Mouse (Mus musculus): ENCODE data around the gene Spata5.

The Spata5 gene

DNA sequence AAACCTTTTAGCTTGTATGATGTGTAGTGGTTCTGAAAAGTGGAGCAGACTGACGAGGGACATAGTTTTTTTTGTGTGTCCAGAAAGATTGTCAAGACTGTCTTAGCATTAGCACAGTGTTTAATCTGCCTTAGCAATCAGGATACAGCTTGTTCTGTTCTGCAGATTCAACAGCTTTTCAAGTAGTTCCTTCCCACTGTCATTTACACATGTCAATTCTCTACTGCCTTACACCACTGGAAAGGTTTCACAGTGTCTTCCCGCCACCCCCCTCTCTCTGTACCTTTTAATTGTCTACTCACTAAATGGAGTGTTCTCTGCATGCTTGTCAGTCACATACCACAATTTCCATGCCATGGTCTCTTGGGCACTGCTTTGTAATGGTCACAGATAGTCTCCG, 1.5 kb downstream of the Spata5 start:
- DNase-seq: no peak

DNA sequence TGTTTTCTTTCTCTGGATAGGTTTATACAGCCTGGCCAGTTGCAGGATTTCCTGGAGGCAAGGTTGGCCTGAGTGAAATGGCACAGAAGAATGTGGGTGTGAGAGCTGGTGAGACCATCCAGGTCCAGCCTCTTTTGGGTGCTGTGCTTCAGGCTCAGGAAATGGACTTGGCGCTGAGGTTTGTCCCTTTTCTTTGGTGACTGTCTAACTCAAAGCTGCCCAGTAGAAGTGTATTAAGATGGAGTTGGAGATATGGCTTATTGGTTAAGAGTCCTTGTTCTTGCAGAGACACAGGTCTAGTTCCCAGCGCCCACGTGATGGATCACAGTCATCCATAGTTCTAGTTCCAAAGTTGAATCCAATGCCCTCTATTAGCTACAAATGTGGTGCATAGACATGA, 6.4 kb downstream of the Spata5 start:
- DNase-seq: no peak

DNA sequence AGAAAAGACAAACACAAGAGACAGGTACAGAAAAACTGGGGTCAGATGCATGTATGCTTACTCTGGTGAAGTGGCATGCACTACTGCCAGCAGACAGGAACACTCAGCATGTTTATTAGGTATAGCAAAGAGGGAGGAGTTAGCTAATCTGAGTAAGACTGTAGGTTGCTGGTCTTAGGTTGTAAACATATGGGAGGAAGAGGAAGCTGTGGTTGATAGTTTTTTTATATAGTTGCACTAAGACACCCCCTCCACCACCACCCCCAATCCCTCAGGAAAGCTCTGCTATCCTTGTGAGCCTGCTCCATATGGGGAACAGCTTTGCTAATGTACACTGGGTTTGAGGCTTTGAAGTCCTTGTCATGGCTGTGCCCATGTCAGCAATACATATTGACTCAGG, 10.7 kb downstream of the Spata5 start:
- DNase-seq: no peak

DNA sequence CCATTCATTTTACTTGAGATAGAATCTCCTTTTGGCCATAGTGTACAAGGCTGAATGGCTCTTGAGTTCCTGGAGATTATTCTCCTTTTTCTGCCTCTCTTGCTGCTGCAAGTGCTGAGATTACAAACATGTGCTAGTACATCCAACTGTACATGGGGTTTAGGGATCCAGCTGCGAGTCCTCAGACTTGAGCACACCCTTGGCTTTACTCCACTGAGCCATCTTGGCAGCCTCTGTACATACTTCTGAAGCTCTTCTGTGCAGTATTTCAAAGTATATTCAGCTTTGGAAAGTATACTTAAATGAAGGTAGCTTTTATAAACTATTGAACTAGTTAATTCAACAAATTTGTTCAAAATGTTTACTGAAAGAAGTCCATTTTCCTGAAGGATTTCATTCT, 20.1 kb downstream of the Spata5 start:
- peak; percentile 38 for DNase-seq

DNA sequence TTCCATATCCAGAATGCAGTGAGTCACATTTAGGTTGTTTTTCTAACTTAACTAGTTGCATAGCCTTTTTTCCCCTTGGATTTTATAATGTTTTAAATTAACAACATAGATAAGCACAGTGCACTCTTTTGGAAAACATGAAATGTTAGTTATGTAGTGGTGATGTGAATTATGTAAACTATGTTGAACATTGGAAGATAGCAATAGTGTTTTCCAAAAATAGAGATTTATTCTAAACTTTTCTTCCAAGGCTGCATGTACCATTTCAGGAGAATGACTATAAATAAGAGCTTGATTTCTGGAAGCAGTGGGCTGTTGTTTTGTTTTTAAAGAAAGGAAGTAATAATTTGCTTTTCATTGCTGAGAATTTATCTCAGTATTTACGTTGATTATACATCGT, 23.7 kb downstream of the Spata5 start:
- no peak for DNase-seq

DNA sequence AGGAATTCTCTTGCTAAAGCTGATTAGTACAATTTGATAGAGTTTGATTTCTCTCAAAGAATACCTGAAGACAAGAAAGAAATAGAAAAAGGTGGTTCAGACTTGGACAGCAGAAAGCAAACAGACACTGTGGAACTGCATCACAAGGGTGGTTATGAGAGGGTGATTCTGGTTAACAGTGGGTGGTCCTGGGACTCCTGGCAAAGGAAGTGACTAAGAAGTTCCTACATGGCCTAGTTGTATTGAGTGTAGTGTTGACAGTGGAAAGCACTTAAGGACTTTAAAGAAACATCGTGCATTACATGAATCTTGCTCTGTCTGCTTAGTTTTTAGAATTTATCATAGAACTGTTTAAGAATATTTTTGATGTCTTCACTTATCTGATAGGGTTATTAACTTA, 36.3 kb downstream of the Spata5 start:
- DNase-seq: no peak

DNA sequence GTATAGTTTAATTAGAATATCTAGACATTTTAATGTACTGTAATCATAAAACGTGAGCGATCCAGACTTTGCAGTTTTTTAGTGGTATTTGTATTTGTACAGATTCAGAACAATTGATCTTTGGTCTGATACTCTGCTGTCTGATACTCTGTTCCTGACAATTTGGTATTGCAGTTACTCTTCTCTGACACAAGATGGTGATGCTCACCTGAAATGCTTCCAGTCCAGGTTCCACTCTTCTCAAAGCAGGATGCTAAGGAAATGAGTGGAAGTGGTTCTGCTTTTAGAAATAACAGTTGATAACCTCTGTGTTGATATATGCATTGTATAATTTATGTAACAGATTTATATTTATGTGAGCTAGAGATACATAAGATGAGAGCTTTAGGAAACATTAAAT, 48.5 kb downstream of the Spata5 start:
- DNase-seq: no peak

DNA sequence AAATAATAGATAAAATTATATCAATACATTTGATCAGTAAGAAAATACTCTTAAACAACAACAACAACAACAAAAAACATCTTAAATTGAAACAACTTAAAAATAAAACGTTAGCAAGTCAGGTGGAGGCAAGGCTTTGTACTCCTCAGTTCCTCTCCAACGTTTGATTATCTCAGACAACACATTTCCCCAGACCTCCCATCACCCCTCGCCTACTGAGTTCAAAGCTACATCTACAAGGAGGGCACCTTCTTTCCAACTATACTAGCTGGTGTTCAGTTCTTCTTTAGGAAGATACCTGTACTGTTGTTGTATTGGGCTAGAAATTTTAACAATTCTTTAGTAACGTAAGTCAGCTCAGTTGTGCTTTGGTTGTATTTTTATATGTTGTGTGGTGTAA, 49.7 kb downstream of the Spata5 start:
- DNase-seq: no peak

DNA sequence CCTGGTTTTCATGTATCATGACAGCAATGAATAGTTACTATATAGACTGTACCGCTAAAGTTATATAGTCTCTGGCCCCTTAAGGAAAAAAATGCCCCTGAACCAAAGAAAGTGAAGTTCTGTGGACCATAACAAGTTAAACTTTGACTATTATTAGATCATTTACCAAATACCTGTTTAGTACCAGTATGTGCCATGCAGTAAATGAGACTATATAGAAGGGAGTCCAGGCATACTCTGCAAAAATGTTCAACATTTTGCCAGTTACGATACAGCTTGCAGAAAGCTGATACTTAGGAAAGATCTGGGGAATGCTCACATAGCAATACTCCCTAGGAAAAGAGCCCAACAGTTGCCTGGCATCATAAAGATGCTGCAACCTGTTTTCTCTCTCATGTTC, 51.2 kb downstream of the Spata5 start:
- no peak for DNase-seq

DNA sequence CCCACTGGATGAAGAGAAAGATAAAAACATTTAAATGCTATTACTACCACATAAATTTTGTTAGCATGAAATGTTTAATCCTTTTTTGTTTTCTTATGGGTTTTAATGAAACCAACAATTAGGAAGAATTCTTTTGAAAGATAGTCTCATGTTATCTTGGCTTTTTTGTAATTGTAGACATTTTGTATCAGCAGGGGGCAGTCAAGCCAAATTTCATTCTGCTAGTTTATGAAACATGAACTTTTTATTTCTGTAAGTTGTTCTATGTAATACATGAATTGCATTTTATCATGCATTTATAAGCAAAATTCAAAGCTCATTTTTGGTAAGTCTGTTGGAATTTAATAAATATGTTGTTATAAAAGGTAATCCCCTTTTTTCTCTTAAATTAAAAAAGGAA, 52.8 kb downstream of the Spata5 start:
- DNase-seq: peak; percentile 52

DNA sequence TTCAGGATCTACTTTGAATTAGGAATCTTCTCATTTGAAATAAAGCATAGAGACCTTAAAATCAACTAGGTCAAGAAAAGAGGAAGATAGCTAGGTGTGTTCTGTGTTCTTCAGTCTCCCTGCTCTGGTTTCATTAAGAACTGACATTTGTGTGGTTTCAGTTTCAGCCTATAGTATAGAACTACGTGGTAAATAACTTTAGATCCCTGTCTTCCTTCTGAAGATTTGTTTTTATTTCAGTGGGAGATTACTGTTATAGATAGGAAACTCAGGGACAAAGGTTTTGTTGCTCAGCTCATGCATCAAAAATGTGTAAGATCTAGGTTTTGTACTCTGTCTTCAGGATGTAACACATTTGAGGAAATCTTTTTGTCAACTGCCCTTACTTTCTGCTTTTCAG, 56.8 kb downstream of the Spata5 start:
- no peak for DNase-seq

DNA sequence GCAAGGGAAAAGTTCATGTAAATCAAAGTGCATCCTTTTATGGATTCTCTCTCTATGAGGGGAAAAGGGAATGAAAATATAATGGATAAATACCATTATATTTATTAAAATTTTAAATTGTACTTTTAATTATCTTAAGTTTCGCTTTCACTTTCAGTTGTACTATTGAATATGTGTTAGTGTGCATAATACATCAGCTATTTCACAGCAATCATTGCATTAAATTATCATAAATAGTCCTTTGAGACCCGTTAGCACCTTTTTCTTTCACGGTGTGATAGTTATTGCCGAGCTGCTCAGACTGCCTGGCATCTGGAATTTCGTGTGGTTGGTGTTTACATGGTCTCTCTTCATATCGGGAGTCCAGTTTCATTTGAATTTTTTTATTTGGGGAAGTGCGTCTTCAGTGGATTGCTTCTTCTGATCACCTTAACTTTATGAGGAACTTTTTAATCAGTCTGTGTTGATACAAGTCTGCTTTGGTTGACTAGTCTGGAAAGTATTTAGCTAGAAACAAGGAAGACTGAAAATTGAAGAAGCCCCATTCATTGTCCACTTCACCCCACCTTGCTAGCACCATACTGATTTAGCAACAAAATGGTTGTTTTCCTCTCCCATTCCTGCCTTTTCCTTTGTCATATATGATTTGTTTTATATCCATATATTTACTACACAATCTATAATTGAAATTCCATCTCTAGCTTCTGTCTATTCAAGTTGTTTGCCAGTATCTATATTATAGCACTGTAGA, 57.9 kb downstream of the Spata5 start:
- no peak for DNase-seq

DNA sequence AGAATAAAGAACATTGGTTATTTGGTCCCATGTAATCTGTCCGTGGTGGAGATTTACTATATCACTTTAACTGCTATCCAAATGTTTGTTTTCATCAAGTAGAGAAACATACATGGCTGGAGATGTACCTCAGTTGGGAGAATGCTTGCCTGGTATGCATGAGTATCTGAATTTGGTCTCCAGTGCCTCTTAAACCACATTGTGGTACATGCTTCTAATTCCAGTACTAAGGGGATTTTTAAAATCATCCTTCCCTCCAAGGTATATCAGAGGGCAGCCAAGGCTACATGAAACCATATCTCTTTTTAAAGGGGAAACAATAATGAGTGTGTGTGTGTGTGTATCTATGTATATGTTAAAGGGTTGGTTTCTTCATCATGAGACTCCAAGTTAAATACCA, 60.1 kb downstream of the Spata5 start:
- DNase-seq: no peak

DNA sequence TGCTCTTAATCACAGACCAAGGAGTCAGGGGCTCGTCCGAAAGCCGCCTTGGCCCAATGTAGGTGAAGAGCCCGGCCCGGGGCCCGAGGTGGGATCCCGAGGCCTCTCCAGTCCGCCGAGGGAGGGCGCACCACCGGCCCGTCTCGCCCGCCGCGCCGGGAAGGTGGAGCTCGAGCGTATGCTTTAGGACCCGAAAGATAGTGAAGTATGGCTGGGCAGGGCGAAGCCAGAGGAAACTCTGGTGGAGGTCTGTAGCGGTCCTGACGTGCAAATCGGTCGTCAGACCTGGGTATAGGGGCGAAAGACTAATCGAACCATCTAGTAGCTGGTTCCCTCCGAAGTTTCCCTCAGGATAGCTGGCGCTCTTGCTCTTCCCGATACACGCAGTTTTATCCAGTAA, 61.6 kb downstream of the Spata5 start:
- DNase-seq: no peak

DNA sequence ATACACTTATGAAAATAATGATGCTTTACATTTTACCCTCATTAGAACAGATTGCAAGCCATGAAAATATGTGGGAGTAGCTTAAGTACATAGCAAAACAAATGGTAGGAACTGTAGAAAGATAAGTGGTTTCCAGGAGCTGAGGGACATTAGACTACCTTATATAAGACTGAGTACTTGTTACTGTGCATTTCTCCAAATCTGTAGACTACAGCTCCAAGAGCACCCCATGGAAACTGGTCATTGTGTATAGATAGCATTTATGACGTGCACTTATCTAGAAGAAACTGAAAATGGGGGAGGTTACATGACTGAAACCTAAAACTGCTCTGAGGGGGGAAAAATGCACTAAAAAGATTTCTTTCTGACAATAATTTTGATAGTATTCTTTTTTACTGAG, 63.0 kb downstream of the Spata5 start:
- DNase-seq: no peak

DNA sequence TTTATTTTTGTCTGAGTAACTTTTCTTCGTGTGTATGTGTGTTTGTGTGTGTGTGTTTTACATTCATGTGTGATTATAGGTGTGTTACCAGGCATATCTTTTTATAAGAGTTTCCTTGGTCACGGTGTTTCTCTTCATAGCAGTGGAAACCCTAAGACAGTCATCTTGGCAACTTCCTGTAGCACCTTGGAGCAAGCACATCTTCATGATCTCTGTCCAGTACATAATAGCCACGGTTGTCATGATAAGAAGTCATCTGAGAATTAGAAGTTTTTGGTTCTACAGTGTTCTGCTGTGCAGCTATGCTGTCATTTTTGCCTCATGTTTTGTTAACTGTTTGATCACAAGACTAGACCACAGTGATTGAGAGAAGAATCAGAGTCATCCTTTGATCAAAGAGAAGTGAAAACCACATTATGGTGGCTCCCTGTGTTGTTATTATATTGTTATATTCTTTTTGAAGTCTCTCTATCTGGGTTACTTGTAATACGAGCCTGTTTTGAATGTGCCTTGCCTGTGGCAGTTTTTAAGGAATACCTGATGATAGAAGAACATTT, 64.1 kb downstream of the Spata5 start:
- DNase-seq: no peak

DNA sequence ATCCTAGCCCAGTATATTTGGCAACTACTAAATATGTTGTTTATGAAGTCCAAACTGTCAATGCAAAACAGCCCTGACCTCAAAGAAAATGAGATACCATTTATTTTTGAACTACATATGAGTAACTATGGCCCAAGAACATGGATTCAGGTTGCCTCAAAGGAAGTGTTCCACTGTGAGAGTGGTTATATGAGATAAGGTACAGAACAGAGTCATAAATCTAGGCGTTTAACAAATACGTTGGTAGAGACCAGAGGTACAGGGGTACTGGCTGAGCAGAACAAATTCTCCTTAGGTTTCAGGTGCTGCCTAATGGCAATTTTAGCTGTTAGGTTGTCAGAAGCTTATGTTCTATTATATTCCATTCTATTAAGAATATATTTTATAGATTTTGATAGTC, 67.9 kb downstream of the Spata5 start:
- DNase-seq: no peak

DNA sequence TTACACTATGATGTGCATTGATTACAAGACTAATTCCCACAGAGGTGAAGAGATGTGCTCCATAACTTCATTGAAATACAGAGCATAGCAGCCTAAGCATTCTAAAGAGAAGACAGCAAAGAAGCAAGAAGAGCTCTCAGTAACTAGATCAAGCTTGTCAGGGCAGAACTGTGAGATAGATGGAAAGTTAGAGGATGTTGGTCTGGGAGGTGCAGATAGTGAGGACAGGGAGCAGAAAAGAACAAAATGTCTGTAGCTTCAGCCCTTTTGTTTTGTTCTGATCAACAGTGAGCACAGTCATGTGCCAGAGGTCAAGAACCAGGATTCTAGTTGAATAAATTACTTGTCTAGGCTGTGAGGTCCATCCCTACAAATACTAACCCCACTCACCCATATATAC, 68.5 kb downstream of the Spata5 start:
- DNase-seq: no peak

DNA sequence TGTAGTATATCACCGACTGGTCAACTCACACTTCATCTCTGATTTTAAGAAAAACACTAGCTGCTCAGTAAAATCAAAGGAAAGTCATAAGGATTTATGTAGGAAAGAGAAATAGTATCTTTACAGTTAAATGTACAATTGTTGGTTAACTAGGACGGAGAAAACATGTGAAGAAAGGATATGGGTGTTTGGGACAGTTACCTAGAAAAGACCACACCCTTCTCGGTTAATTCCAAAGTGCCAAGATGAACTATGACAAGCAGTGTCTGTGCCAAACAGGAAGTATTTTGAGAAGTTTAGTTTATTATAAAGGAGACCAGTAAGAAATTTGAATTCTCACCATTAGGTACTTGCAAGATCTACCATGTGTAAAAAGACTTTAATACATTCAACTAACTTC, 70.3 kb downstream of the Spata5 start:
- no peak for DNase-seq

DNA sequence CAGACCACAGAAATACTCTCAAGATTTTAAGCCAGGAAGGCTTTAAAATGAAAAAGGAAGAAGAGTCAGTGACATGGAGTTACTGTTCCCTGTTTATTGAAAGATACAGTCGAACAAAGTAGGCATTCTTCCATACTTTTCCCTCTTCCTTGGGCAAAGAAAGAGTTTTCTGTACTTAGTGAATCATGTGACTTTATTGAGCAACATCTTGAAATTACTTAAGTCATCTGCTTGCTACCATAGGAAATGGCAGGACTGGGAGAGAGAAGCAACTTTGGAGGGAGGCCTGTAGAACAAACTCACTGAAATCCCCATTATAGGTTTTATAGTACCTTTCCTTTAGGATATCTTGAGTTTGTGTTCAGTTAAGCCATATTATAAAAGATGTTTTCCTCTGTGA, 81.2 kb downstream of the Spata5 start:
- no peak for DNase-seq

DNA sequence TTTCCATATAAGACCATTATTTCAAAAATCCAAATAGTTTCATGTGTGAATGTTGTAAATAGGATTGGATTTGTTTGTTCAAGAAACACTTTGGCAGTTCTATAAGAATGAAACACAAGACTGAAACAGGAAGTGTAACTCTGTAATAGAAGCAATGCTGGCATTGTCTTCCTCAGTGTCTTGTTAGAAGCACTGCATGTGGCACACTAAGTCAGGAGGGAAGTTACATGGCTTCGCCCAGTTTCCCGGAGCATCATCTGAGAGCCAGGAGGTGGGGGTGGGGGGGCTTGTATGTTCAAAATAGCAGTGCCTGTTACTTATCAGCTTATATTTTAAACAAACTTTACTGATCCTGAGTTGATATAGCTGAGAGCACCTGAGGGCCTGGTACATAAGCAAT, 82.9 kb downstream of the Spata5 start:
- DNase-seq: no peak

DNA sequence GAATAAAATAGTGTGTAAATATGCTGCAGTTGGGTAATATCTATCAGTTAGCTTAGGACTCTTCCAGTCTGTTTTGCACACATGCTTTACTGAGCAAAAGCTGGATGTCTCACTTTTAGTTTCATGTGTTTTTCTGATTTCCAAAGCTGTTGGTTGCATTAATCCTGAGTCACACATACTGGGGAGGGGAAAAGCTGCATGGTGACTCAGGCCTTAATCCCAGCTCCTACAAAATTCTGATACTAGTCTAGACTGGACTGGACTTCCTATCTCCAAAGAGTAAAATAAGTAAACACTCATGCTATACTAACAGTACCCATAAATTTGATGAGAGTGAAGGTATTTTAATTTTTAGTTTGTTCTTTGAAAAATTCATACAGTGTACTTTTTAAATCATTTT, 84.2 kb downstream of the Spata5 start:
- DNase-seq: no peak

DNA sequence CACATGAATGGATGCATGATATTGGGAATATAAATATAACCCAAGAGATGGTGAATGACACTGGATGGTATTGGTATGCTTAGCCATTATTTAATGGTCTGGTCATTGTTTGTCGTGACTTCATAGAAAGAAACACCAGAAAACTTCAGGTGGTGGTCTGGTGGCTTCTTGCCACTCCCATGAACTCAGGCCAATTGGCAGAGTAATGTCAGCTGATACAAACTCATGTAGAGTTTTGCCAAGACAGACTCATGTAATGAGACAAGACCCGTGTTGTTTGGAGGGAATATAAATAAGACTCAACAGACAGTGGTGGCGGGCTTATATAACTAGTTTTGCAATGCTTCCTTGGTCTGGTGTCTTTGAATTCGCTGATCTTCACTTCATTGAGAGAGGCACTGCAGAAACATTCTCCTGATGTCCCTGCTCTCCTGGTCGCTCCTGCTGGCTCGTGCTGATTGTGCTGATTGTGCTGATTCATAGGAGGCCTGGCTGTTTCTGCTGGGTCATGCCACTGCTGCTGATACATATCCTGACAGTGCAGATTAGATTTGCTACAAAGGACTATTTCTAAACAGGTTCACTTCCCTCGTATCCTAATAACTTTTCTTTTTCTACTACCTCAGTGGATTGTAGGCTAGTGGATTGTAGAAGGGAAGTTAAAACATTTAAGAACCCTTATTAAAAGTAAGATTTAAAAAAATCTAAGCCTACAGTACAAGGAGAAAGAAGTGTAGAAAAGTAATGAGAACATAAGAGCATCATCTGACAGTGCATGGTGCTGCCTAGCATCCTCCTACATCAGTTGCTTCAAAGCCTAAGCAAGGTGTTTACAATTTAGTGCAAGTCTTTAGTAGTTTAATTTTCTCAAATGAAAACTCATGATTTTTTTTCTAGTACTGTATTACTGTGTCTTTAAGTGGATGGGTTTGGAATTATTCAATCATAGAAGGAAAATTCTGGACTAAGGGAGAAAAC, 90.6 kb downstream of the Spata5 start:
- DNase-seq: no peak

DNA sequence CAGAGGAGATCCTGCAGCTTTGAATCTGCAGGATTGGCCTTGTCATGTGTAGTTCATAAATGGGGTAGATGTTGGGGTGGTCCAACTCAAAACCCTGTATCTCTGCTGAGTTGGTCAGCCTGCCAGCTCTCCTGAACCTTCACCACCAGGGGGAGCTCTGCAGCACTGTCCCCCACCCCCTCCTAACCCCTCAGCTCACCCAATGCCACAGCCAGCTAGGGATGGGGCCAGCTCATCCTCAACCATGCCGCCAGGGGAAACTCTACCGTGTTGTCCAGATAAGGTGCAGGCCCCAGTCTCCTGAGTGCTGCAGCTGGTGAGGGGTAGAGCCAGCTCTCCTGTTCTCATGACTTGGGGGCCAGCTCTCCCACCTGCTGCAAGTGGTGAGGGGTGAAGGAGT, 95.8 kb downstream of the Spata5 start:
- peak; percentile 35 for DNase-seq

Data from kidney, postnatal 14 days (tissue).